Mouse (Mus musculus) cerebellum, adult 2 months (tissue): ENCODE results near the gene Suv39h1.

Experiments
- CTCF ChIP-seq: fragments of 200-500 bp; IDR thresholded peaks from 2 replicates; pipeline ENCODE4 v1.5.1; 2011; ENCODE audit warnings: low read depth, mild to moderate bottlenecking, control low read depth, low read length, moderate library complexity, borderline replicate concordance; ENCODE audit not compliant: insufficient read depth
- POLR2A ChIP-seq: fragments of 200-500 bp; IDR thresholded peaks from 2 replicates; pipeline ENCODE4 v1.6.1; 2011; ENCODE audit warnings: low read length, control low read depth, borderline replicate concordance; ENCODE audit not compliant: insufficient read depth

DNA sequence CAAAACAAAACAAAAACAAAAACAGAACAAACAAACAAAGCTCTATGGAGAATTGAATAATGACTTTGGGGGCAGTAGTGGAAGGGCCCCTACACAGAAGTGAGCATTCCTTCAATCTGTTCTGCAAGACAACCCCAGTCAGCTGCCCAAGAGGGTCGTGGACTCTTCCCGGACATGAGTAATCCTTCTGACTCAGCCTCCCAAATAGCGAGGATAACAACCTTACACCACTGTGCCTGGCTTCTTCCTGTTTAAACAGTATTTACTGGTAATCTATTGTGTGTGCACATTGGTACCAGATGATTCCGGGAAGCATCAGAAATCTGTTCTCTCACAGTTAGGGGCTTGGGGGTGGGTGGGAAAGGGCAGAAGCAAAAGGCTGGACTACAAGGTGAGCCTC is 47.7 kb downstream of the Suv39h1 start:
- no peak for TF ChIP-seq CTCF
- no peak for TF ChIP-seq POLR2A
